Mouse (Mus musculus): ENCODE data around the gene Iqcf5. TPM values are rescaled to one million over a fixed set of nuclear protein-coding genes. Genes with fewer than 3 reads are reported as not detected.

Iqcf5 gene
- polyA plus RNA-seq, 1 experiment, result not detected

DNA sequence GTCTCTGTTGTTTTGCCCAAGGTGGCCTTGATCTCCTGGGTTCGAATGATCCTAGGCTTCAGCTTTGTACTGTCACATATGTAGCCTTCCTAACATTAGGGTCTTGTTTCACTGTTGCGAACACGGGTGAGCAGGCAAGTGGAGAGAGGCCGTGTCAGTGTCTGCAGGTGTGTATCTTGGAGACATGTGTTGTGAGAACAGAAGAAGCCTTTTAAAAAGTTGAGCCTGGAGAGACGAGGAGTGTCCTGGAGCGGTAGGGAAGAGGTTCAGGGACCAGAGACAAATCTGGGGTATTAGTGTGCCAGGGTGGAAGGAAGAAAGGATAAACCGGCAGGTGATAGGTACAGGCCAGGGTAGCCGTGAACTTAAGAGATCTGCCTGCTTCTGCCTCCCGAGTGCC, 36.3 kb upstream of the Iqcf5 start:
- H3K4me3 ChIP-seq (ENCODE audit: control insufficient read depth, insufficient read depth, low read length), result peak overlapping the region; percentile 53; the same call in 1 of the 2 replicates
- no peaks in the 10 kb centered on the region for H3K27me3 ChIP-seq (ENCODE audit: control insufficient read depth, insufficient read depth, low read length)
- TF ChIP-seq POLR2A (IDR thresholded peaks at IDR 0.05; ENCODE audit: control insufficient read depth, extremely low read depth, insufficient read depth, low read length, poor library complexity), result no peak
- no peak for TF ChIP-seq CTCF (IDR thresholded peaks at IDR 0.05; ENCODE audit: borderline replicate concordance, control insufficient read depth, extremely low read depth, insufficient read depth, low read length, poor library complexity)
- H3K27ac ChIP-seq (ENCODE audit: control insufficient read depth, insufficient read depth, low read length), result no peak overlapping the region
- DNase-seq, result no peak
- peaks cover 31% of the 10 kb centered on the region for H3K4me1 ChIP-seq (replicated peaks; ENCODE audit: control insufficient read depth, insufficient read depth, low read length)
- no peaks in the 10 kb centered on the region for H3K36me3 ChIP-seq (ENCODE audit: control insufficient read depth, insufficient read depth, low read length)
- WGBS, result 80% methylated on average over 9 of the region's 9 CpGs

DNA sequence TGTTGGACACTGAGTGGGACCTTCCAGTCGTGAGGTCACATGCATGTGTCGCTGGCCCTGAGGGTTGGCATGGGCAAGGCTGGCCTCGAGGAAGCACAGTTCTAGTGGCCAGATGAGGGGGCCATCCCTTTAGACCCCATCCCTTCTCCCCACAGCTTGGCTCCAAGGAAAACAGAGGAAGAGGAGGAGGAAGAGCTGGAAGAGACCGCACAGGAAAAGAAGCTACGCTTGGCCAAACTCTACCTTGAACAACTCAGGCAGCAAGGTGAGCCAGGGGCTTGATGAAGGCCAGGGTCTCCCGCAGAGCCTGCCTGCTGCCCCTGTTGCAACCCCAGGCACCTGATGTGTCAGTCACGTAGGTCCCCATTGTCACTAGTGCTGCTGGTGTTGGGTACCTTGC, 33.8 kb upstream of the Iqcf5 start:
- H3K36me3 ChIP-seq (ENCODE audit: control insufficient read depth, insufficient read depth, low read length), result no peaks in the 10 kb centered on the region
- no peak overlapping the region for H3K27ac ChIP-seq (ENCODE audit: control insufficient read depth, insufficient read depth, low read length)
- peaks cover 21% of the 10 kb centered on the region for H3K4me1 ChIP-seq (replicated peaks; ENCODE audit: control insufficient read depth, insufficient read depth, low read length)
- no peak for DNase-seq
- no peak overlapping the region for H3K4me3 ChIP-seq (ENCODE audit: control insufficient read depth, insufficient read depth, low read length)
- no peaks in the 10 kb centered on the region for H3K27me3 ChIP-seq (ENCODE audit: control insufficient read depth, insufficient read depth, low read length)
- TF ChIP-seq CTCF (IDR thresholded peaks at IDR 0.05; ENCODE audit: borderline replicate concordance, control insufficient read depth, extremely low read depth, insufficient read depth, low read length, poor library complexity) (no peak), POLR2A (IDR thresholded peaks at IDR 0.05; ENCODE audit: control insufficient read depth, extremely low read depth, insufficient read depth, low read length, poor library complexity) (no peak)
- 97% methylated on average over 7 of the region's 7 CpGs for WGBS

DNA sequence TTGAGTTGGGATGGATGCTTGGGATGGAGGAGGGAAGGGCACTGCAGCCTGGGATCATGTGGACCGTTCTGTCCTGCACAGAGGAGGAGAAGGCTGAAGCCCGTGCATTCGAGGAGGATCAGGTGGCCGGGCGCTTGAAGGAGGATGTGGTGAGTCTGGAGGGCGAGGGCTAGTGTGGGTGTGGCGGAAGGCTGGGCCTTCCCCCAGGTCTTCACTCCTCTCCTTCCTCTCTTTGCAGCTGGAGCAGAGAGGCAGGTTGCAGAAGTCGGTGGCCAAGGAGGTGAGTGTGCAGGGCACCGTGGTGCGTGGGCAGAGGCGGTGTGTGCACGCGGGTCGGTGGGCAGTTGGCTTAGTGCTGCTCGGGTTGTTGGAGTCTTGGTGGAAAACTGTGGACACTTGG, 33.3 kb upstream of the Iqcf5 start:
- Histone ChIP-seq H3K36me3 (ENCODE audit: control insufficient read depth, insufficient read depth, low read length) (no peaks in the 10 kb centered on the region), H3K27ac (ENCODE audit: control insufficient read depth, insufficient read depth, low read length) (no peak overlapping the region), H3K27me3 (ENCODE audit: control insufficient read depth, insufficient read depth, low read length) (no peaks in the 10 kb centered on the region), H3K4me1 (replicated peaks; ENCODE audit: control insufficient read depth, insufficient read depth, low read length) (peaks cover 17% of the 10 kb centered on the region), H3K4me3 (ENCODE audit: control insufficient read depth, insufficient read depth, low read length) (no peak overlapping the region)
- no peak for DNase-seq
- WGBS, result 46% methylated on average over 15 of the region's 15 CpGs
- no peak for TF ChIP-seq CTCF (IDR thresholded peaks at IDR 0.05; ENCODE audit: borderline replicate concordance, control insufficient read depth, extremely low read depth, insufficient read depth, low read length, poor library complexity)
- TF ChIP-seq POLR2A (IDR thresholded peaks at IDR 0.05; ENCODE audit: control insufficient read depth, extremely low read depth, insufficient read depth, low read length, poor library complexity), result no peak

DNA sequence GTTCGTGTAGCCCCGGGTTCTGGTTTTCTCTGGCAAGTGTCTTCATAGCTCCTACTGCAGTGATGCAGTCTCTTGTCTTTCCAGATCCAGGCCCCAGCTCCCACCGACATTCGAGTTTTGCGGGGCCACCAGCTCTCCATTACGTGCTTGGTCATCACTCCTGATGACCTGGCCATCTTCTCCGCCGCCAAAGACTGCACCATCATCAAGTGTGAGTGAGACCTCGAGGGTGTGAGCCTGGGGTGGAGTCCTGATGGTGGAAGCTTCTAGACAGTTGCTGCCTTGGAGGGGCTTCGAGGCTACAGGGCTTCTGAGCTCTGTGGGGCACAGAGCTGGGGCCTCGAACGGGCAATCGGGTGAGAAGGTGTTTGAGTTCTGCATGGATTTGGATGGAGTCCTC, 32.7 kb upstream of the Iqcf5 start:
- Histone ChIP-seq H3K27me3 (ENCODE audit: control insufficient read depth, insufficient read depth, low read length) (no peaks in the 10 kb centered on the region), H3K4me3 (ENCODE audit: control insufficient read depth, insufficient read depth, low read length) (no peak overlapping the region), H3K36me3 (ENCODE audit: control insufficient read depth, insufficient read depth, low read length) (no peaks in the 10 kb centered on the region), H3K27ac (ENCODE audit: control insufficient read depth, insufficient read depth, low read length) (no peak overlapping the region), H3K4me1 (replicated peaks; ENCODE audit: control insufficient read depth, insufficient read depth, low read length) (peaks cover 11% of the 10 kb centered on the region)
- TF ChIP-seq CTCF (IDR thresholded peaks at IDR 0.05; ENCODE audit: borderline replicate concordance, control insufficient read depth, extremely low read depth, insufficient read depth, low read length, poor library complexity) (no peak), POLR2A (IDR thresholded peaks at IDR 0.05; ENCODE audit: control insufficient read depth, extremely low read depth, insufficient read depth, low read length, poor library complexity) (no peak)
- no peak for DNase-seq
- 92% methylated on average over 13 of the region's 13 CpGs for WGBS

DNA sequence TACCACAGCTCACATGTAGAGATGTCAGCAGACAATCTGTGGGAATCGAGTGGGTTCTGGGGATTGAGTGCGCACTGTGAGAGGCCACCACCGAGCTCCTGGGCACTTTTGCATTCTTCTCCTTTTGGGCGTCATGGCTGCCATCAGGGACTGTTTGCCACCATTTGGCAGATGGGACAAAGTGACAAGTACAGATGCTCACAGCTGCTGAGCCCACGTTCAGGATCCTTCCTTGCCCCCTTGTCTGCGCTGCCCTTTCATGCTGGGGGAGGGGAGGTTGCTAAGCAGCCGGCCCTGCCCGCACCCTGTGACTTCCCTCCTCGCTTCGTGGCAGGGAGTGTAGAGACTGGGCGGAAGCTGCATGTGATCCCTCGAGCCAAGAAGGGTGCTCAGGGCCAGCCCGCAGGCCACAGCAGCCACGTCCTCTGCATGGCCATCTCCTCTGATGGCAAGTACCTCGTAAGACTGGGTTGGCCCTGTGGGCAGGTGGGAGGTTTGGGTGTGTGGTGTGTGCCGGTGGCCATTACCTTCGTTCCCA, 31.7 kb upstream of the Iqcf5 start:
- no peak overlapping the region for H3K4me3 ChIP-seq (ENCODE audit: control insufficient read depth, insufficient read depth, low read length)
- DNase-seq, result no peak
- no peaks in the 10 kb centered on the region for H3K36me3 ChIP-seq (ENCODE audit: control insufficient read depth, insufficient read depth, low read length)
- TF ChIP-seq POLR2A (IDR thresholded peaks at IDR 0.05; ENCODE audit: control insufficient read depth, extremely low read depth, insufficient read depth, low read length, poor library complexity), result no peak
- TF ChIP-seq CTCF (IDR thresholded peaks at IDR 0.05; ENCODE audit: borderline replicate concordance, control insufficient read depth, extremely low read depth, insufficient read depth, low read length, poor library complexity), result no peak
- H3K4me1 ChIP-seq (replicated peaks; ENCODE audit: control insufficient read depth, insufficient read depth, low read length), result peaks cover 7% of the 10 kb centered on the region
- no peak overlapping the region for H3K27ac ChIP-seq (ENCODE audit: control insufficient read depth, insufficient read depth, low read length)
- no peaks in the 10 kb centered on the region for H3K27me3 ChIP-seq (ENCODE audit: control insufficient read depth, insufficient read depth, low read length)
- 93% methylated on average over 17 of the region's 17 CpGs for WGBS

DNA sequence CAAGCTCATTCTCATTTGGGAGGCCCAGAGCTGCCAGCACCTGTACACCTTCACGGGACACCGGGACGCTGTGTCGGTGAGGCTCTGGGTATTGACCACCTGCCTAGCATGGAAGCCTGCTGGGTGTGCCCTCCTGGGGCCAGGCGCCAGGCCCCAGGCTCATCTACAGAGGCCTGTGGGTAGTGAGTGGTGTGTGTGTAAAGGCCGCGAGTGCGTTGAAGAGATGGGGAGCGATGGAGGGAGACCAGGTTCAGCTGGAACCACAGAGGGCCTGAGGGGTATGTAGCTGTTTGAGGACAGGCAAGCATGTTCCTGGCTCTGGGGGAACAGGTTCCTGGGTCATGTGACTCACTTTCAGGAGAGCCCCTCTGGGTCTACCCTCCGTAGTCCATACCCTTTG, 31.2 kb upstream of the Iqcf5 start:
- Histone ChIP-seq H3K36me3 (ENCODE audit: control insufficient read depth, insufficient read depth, low read length) (no peaks in the 10 kb centered on the region), H3K27ac (ENCODE audit: control insufficient read depth, insufficient read depth, low read length) (no peak overlapping the region), H3K4me3 (ENCODE audit: control insufficient read depth, insufficient read depth, low read length) (no peak overlapping the region), H3K27me3 (ENCODE audit: control insufficient read depth, insufficient read depth, low read length) (no peaks in the 10 kb centered on the region), H3K4me1 (replicated peaks; ENCODE audit: control insufficient read depth, insufficient read depth, low read length) (peaks cover 2% of the 10 kb centered on the region)
- 95% methylated on average over 10 of the region's 10 CpGs for WGBS
- DNase-seq, result no peak
- TF ChIP-seq CTCF (IDR thresholded peaks at IDR 0.05; ENCODE audit: borderline replicate concordance, control insufficient read depth, extremely low read depth, insufficient read depth, low read length, poor library complexity) (no peak), POLR2A (IDR thresholded peaks at IDR 0.05; ENCODE audit: control insufficient read depth, extremely low read depth, insufficient read depth, low read length, poor library complexity) (no peak)

DNA sequence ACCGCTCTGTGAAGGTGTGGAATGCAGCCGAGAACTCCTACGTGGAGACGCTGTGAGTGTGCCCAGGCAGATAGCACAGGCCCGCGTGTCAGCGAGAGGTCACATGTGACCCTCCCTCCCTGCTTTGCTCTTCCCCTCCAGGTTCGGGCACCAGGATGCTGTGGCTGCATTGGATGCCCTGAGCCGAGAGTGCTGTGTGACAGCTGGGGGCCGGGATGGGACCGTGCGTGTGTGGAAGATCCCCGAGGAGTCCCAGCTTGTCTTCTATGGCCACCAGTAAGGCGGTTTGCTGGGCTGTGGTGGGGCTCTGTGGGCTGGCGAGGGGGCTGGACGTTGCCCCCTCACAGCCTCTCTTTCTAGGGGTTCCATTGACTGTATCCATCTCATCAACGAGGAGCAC, 30.8 kb upstream of the Iqcf5 start:
- WGBS, result 96% methylated on average over 17 of the region's 17 CpGs
- Histone ChIP-seq H3K27ac (ENCODE audit: control insufficient read depth, insufficient read depth, low read length) (no peak overlapping the region), H3K27me3 (ENCODE audit: control insufficient read depth, insufficient read depth, low read length) (no peaks in the 10 kb centered on the region), H3K4me3 (ENCODE audit: control insufficient read depth, insufficient read depth, low read length) (no peak overlapping the region), H3K4me1 (replicated peaks; ENCODE audit: control insufficient read depth, insufficient read depth, low read length) (no peaks in the 10 kb centered on the region), H3K36me3 (ENCODE audit: control insufficient read depth, insufficient read depth, low read length) (no peaks in the 10 kb centered on the region)
- TF ChIP-seq POLR2A (IDR thresholded peaks at IDR 0.05; ENCODE audit: control insufficient read depth, extremely low read depth, insufficient read depth, low read length, poor library complexity), result no peak
- no peak for TF ChIP-seq CTCF (IDR thresholded peaks at IDR 0.05; ENCODE audit: borderline replicate concordance, control insufficient read depth, extremely low read depth, insufficient read depth, low read length, poor library complexity)
- DNase-seq, result no peak
